13 mouse cellular contexts compared by ENCODE assay signal in the genomic region with DNA sequence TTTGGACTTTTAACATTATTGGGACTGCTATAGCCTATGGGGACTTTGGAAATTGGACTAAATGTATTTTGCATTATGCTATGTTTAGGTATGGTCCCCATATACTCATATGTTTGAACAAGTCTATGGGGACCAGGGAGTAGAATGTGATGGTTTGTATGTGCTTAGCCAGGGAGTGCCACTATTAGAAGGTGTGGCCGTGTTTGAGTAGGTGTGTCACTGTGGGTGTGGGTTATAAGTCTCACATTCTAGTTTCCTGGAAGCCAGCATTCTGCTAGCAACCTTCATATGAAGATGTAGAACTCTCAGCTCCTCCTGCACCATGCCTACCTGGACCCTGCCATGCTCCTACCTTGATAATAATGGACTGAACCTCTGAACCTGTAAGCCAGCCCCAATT. TPM values are rescaled to one million over a fixed set of nuclear protein-coding genes. Genes with fewer than 3 reads are reported as not detected.
DNase-seq lines count a peak whose midpoint lies in the region; ATAC-seq and TF ChIP-seq lines count a peak whose summit lies in the region.
"Not testable (repeated sequence)": the region's sequence is repeated elsewhere in the genome, so short reads cannot be mapped to it uniquely, and the experiment has no call there.
"Had no signal": no experiment of that assay in that cellular context is flagged by ENCODE, and none has a peak within 500 bp of the region (broad histone marks: within the 10 kb centered on the region; RNA-seq: fewer than 3 reads in every experiment).

No protein-coding gene starts in this region.

- not testable (repeated sequence) for TF ChIP-seq EP300 in stomach, postnatal 0 days (optimal IDR thresholded peaks at IDR 0.05)

- H3K4me2 ChIP-seq in intestine, embryonic 16.5 days (ENCODE audit: low read depth, low read length); stomach, embryonic 15.5 days; stomach, postnatal 0 days (replicated peaks; ENCODE audit: low read depth): not testable (repeated sequence)

- H3K27ac ChIP-seq in intestine, embryonic 16.5 days (ENCODE audit: low read length); stomach, embryonic 15.5 days; stomach, postnatal 0 days (replicated peaks): not testable (repeated sequence)
- peak overlapping the region; percentile 61; the same call in 1 of the 2 replicates for H3K27ac ChIP-seq in spleen, adult 2 months (ENCODE audit: insufficient read depth, low read length)

- ATAC-seq in intestine, embryonic 16.5 days: peak; percentile 73
- ATAC-seq in stomach, embryonic 15.5 days (ENCODE audit: insufficient read depth, low FRiP score, low read depth): peak; percentile 68
- ATAC-seq in stomach, postnatal 0 days (ENCODE audit: low FRiP score, low TSS enrichment): peak; percentile 94

- not testable (repeated sequence) for TF ChIP-seq POLR2A in spleen, adult 2 months (IDR thresholded peaks at IDR 0.05; ENCODE audit: low read depth, low read length)

- not testable (repeated sequence) for TF ChIP-seq CTCF in spleen, adult 2 months (IDR thresholded peaks at IDR 0.05; ENCODE audit: extremely low read depth, insufficient read depth, insufficient read length, insufficient replicate concordance); stomach, postnatal 0 days (IDR thresholded peaks at IDR 0.05; ENCODE audit: low read depth)

- not testable (repeated sequence) for H3K27me3 ChIP-seq in intestine, embryonic 16.5 days (replicated peaks; ENCODE audit: control insufficient read depth, insufficient read depth, low read length); spleen, adult 2 months (ENCODE audit: control insufficient read depth, insufficient read depth, low read length); stomach, embryonic 15.5 days (replicated peaks); stomach, postnatal 0 days (ENCODE audit: control insufficient read depth, insufficient read depth, low read length)

- 54% methylated on average over 1 of the region's 1 CpGs for WGBS in intestine, embryonic 16.5 days
- WGBS in large intestine, adult 2 months: 38% methylated on average over 1 of the region's 1 CpGs
- WGBS in spleen, adult 2 months: 53% methylated on average over 1 of the region's 1 CpGs
- WGBS in stomach, embryonic 15.5 days: 75% methylated on average over 1 of the region's 1 CpGs
- 50% methylated on average over 1 of the region's 1 CpGs for WGBS in stomach, postnatal 0 days

- H3K9ac ChIP-seq in intestine, embryonic 16.5 days (ENCODE audit: low read depth, low read length); stomach, embryonic 15.5 days; stomach, postnatal 0 days (ENCODE audit: low read length): not testable (repeated sequence)

- not testable (repeated sequence) for H3K4me1 ChIP-seq in intestine, embryonic 16.5 days (ENCODE audit: control insufficient read depth, insufficient read depth, low read length); stomach, embryonic 15.5 days; stomach, postnatal 0 days (replicated peaks; ENCODE audit: control insufficient read depth, insufficient read depth)
- peaks cover 21% of the 10 kb centered on the region for H3K4me1 ChIP-seq in spleen, adult 2 months (ENCODE audit: control insufficient read depth, insufficient read depth, insufficient read length)

- DNase-seq in heart, adult 11 months: peak; percentile 70
- peak; percentile 58 for DNase-seq in large intestine, adult 2 months (ENCODE audit: low read depth, low spot score)
- not testable (repeated sequence) for DNase-seq in spleen, adult 2 months (ENCODE audit: low read depth in 1 of 2, low spot score in 2 of 2)
- peak; percentile 52 for DNase-seq in stomach, postnatal 0 days (ENCODE audit: low spot score)

- H3K36me3 ChIP-seq in intestine, embryonic 16.5 days (ENCODE audit: control insufficient read depth, insufficient read depth, low read length); spleen, adult 2 months (ENCODE audit: control insufficient read depth, insufficient read depth, low read length); stomach, embryonic 15.5 days; stomach, postnatal 0 days (ENCODE audit: control insufficient read depth, insufficient read depth, low read length): not testable (repeated sequence)

- H3K9me3 ChIP-seq in intestine, embryonic 16.5 days (ENCODE audit: control insufficient read depth, low read length); stomach, embryonic 15.5 days; stomach, postnatal 0 days (ENCODE audit: control insufficient read depth, low read length): not testable (repeated sequence)

- not testable (repeated sequence) for H3K4me3 ChIP-seq in intestine, embryonic 16.5 days (ENCODE audit: low read length); stomach, embryonic 15.5 days (replicated peaks); stomach, postnatal 0 days (ENCODE audit: low read depth, low read length)
- peak overlapping the region; percentile 21; the same call in 1 of the 2 replicates for H3K4me3 ChIP-seq in spleen, adult 2 months (ENCODE audit: extremely low read depth, insufficient read depth, insufficient read length)

RNA-seq across cellular contexts. Expression of a gene that starts 5.3 kb away (rescaled TPM):
- polyA plus RNA-seq in intestine, embryonic 16.5 days (2015; fragmentation: Nextera tagmentation; extraction: Ambion mirVana): 1.5 and 2.2 TPM in 2 replicates
- 7.7 and 16.6 TPM in 2 replicates for polyA plus RNA-seq in large intestine, adult 2 months (2012; rRNA removed)
- 47.5 and 71.3 TPM in 2 replicates for polyA plus RNA-seq in spleen, adult 2 months (2012; rRNA removed)
- polyA plus RNA-seq in stomach, embryonic 15.5 days (2015; fragmentation: Nextera tagmentation; extraction: Ambion mirVana): 2.1 and 3.2 TPM in 2 replicates
- 5.3 and 5.6 TPM in 2 replicates for polyA plus RNA-seq in stomach, postnatal 0 days (2015; fragmentation: Nextera tagmentation; extraction: Ambion mirVana)
- polyA plus RNA-seq: embryonic facial prominence, embryonic 10.5 days had no signal

RNA-seq across cellular contexts. Expression of a gene that starts 37.0 kb away (rescaled TPM):
- polyA plus RNA-seq in intestine, embryonic 16.5 days (2015; fragmentation: Nextera tagmentation; extraction: Ambion mirVana): 1.4 and 1.8 TPM in 2 replicates
- polyA plus RNA-seq in large intestine, adult 2 months (2012; rRNA removed): 8.4 and 10.1 TPM in 2 replicates
- polyA plus RNA-seq in spleen, adult 2 months (2012; rRNA removed): 7.6 and 11.4 TPM in 2 replicates
- polyA plus RNA-seq in stomach, embryonic 15.5 days (2015; fragmentation: Nextera tagmentation; extraction: Ambion mirVana): 1.3 and 1.7 TPM in 2 replicates
- 1.1 and 1.2 TPM in 2 replicates for polyA plus RNA-seq in stomach, postnatal 0 days (2015; fragmentation: Nextera tagmentation; extraction: Ambion mirVana)
- polyA plus RNA-seq: forebrain, embryonic 13.5 days had no signal

RNA-seq across cellular contexts. Expression of a gene that starts 54.3 kb away (rescaled TPM):
- polyA plus RNA-seq in intestine, embryonic 16.5 days (2015; fragmentation: Nextera tagmentation; extraction: Ambion mirVana): 0.10 TPM in 1 of 2 replicates, not detected in the other
- polyA plus RNA-seq in large intestine, adult 2 months (2012; rRNA removed): 9.8 and 11.8 TPM in 2 replicates
- polyA plus RNA-seq in spleen, adult 2 months (2012; rRNA removed): 116 and 142 TPM in 2 replicates
- polyA plus RNA-seq in stomach, embryonic 15.5 days (2015; fragmentation: Nextera tagmentation; extraction: Ambion mirVana): 0.21 and 0.23 TPM in 2 replicates
- 0.29 and 0.38 TPM in 2 replicates for polyA plus RNA-seq in stomach, postnatal 0 days (2015; fragmentation: Nextera tagmentation; extraction: Ambion mirVana)
- polyA plus RNA-seq: embryonic facial prominence, embryonic 10.5 days; embryonic facial prominence, embryonic 12.5 days; embryonic facial prominence, embryonic 14.5 days; forebrain, embryonic 11.5 days; forebrain, embryonic 13.5 days; forebrain, embryonic 15.5 days; Patski had no signal
